Mouse (Mus musculus) spleen, embryonic (tissue): ENCODE data around the gene Msantd2.

Source experiments
- CTCF ChIA-PET: fragments of 350-600 bp; sonication (Branson Sonifier 250); formaldehyde crosslinking; loops from one replicate; lab custom pipeline; 2022; lab: Charles Lee

The Msantd2 gene

DNA sequence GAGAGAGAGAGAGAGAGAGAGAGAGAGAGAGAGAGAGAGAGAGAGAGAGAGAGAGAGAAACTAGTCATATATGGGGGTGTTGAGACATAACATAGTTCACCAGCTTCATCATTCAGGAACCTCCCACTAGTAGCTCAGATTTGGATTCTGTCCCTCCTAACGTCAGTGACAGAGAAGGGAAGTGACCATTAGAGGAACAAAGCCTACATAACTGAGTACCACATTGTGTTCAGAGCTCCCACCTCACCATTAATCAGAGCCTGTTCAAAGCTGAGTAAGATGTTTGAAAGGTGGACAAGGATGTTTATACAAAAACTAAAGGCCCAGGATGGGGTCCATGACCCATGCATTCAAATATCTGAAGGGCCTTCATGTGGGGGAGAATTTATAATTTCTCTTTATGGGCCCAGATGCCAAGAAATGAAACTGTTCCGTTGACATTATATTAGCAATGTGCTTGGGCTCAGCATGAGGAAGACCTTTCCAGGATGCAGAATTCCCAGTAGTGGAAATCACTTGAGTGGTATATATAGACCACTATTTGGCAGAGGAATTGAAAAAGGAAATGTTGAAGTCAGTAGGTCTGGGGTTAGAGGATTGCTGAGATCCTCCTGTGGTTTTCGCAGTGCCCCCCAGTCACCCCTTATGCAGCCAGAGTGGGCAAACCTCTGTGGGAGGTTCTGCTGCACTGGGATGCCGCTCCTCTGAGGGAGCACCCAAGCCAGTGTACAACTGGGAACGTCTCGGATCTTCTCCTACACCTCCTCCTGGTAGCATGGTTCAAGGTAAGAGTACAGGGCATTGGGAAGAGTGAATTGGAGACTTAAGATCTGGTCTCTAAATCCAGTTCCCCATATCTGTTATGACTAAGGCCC lies 51.8 kb downstream of the Msantd2 start:
- CTCF ChIA-PET, result interaction anchor here (0.6 kb wide), 1 partner anchor 147 kb away, joined by 3 read pairs; no protein-coding TSS in a partner anchor

DNA sequence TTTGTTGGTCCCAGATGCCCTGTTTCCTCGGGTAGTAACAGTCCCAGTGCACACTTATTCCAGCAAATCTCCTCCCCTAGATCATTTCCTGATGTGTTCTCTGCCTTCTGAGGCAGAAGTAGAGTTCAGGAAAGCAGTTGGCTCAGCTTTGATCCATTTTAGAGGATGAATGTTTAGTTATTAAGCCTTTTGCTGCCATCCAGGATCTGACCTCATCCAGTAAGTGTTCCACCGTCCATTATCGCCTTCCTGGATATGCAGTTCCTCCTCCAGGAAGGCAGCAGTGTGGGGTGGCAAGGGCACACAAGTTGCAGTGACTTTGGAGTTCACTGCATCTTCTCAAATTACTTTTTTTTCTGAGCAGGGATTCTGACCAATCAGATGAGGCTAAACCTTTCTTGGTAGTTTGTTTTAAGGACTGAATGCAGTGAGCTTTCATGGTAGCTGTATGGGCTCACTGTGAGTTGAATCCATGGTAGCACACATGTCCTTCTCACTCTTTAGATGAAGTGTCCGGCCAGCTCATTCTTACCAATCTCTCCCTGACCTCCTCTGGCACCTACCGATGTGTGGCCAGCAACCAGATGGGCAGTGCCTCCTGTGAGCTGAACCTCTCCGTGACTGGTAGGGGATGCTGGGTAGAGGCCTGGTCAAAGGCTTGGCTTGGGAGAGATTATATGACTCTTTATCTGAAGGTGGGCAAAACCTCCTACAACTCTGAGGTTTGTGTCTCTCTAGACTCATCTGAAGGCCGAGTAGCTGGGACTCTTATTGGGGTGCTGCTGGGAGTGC lies 52.9 kb downstream of the Msantd2 start:
- CTCF ChIA-PET, result no interaction called here

DNA sequence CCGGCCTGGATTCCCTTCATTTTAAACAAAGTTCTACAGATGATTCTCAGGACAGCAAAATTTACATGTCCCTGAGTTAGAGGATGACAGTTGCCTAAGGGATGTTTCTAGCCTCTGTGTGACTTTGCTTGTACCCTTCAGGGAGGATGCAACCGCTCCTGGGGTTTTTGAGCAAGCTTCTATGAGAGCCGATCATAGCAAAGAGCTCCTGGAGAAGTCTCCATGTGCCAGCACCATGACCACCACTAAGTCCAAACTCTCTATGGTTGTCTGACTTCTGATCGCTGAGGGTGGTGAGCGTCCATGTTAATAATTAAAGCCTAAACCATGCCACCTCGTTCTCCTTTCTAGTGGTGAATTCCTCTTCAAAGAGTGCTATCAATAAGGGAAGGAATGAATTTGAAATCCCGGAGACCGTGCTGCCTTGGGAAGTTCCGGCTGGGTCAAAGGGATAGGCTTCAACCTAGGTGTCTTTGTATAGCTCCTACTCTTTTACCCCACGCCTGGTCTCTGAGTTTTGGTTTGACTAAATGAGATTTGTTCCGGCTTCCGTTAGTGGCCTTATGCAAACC lies 54.8 kb downstream of the Msantd2 start:
- CTCF ChIA-PET, result interaction anchor here (0.9 kb wide), 1 partner anchor 14 kb away, joined by 15 read pairs; no protein-coding TSS in a partner anchor

DNA sequence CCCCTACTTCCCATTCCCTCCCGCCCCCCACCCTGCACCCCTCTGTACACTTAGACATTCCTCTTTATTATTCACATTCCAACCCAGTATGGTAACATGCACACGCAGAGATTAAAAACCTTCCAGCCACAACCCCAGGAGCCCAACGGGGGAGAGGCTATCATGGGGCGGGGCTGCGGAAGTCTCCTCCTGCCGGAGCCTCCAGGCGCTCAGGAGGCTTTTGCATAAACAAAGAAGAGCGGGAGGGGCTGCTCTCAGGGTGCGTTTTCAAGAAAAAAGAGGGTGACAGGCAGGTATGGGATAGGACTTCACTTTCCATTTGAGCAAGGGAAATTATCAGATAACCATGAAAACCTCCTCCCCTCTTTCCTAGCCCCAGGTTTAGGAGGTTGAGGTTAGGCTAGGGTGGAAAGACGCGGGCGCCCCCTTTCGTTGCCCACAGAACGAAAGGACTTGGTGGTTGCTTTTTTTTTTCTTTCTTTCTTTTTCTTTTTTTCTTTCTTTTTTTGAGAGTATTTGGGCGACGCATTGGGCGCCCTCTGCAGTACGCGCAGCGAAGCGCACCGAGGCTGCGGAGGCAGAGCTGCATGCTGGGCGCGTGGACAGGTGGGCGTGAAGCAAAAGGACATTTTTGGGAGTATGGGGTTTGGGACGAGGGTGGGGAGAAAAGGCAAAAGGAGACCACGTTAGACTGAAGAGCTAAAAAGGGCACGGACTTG lies 55.5 kb downstream of the Msantd2 start:
- CTCF ChIA-PET, result interaction anchor here (0.7 to 0.9 kb wide), 2 partner anchors 14 to 117 kb away, joined by 4 to 15 read pairs; no protein-coding TSS in a partner anchor

DNA sequence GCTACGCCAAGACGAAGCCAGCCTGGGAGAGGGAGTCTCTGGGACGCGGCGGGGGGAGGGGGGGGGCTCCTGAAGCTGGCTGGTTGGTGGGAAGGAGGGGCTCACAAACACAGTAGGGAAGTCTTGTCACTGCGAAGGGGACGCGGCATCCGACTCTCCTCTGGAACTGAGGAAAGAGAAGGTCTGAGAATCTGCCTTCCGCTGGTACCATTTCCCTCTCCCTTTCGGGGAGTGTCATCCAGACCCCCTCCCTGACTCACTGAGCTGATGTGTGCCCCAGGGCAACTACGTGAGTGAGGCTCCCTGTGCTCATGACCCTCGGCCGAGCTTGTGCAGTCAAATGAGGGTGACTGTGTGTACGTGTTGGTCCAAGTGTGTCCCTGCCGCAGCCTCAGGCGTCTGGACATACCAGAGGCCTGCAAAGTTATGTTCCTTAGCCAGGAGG lies 56.1 kb downstream of the Msantd2 start:
- CTCF ChIA-PET, result interaction anchor here (0.7 kb wide), 1 partner anchor 117 kb away, joined by 4 read pairs; no protein-coding TSS in a partner anchor

DNA sequence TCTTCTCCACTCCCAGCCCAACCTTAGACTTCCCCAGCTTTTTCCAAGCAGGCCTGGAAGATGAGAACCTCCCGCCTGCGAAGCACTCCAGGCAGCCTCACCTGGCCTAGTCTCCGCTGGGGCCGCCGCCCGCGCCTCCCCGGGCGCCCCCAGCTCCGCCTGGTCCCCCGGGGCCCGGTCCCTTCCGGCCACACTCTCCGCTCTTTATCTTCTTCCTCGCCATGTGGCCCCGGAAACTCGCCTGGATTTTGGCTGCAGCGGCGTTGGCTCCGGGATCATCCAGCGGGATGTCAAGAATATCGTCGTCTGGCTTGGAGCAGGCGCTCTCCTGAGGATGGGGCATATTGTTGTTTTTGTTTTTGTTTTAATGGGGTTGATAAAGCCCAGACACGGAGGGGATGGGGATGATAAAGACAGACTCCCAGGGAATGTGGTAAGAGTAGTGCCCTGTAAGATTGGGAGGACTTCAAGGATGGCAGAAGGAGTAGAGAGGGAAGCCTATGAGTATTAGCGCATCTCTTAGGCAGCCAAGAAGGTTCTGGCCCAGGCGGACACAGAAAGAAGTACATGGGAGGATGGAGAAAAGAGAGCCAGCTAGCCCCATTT lies 56.8 kb downstream of the Msantd2 start:
- CTCF ChIA-PET, result no interaction called here

- CTCF ChIA-PET, result no interaction called here
These were observed 57.8 kb downstream of the Msantd2 start for GRCm38 (mm10) chr9:37546889-37547288.

- CTCF ChIA-PET, result no interaction called here
These were observed 61.3 kb downstream of the Msantd2 start for GRCm38 (mm10) chr9:37550435-37550834.

GRCm38 (mm10) chr9:37551751-37552531 lies 62.8 kb downstream of the Msantd2 start:
- CTCF ChIA-PET, result no interaction called here

DNA sequence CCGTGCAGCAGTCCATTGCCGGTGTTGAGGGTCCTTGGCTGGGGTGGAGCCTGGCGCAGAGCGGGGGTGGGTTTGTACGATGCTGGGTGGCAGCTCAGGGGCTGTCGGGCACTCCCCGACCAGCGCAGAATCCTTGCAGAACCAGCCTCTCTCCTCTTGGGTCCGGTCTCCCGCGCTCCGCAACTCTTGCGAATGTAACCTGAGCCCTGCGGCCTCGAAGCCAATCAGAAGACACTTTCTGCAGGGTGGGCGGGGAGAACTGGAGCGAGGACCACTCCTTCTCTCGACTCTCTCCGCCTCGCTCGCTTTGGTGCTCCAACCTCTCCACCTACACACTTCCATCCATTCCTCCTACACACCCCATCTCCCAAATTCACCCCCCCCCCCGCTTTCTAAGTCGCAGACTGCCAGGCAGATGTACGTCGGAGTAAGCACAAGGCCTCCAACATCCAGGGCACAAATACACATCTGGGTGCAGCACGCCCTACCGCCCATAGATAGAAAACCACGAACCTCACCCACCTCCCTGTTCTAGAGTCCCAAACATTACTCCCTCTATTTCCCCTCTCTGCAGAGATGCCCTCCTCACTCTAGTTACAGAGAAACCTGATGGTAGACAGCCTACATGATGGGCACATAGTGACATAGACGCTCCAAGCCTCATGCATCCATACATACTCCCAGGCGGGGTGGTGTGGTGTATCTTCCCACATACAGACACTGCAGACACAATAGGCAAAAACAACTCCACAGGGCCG lies 63.6 kb downstream of the Msantd2 start, which contains the start of gene Nrgn:
Nrgn (minus strand) TSS at position 369 of the 758 bp plus-strand sequence.
- CTCF ChIA-PET, result no interaction called here

DNA sequence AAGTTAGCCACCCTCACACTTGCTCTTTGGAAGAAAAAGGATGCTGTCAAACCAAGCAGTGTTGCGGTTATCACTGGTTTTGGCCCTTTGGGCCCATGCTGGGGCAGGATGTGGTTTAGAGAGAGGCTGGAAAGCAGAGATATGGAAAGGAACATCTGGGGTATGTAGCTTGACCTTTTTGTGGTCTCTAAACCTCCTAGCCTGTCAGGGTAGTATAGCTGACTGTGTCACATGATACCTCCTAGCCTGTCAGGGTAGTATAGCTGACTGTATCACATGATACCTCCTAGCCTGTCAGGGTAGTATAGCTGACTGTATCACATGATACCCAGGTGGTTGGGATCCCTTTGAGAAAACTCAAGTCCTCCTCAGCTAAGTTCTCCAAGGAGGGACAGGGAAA lies 65.2 kb downstream of the Msantd2 start:
- CTCF ChIA-PET, result no interaction called here

GRCm38 (mm10) chr9:37554838-37555748 lies 66.0 kb downstream of the Msantd2 start, which contains the start of gene Siae:
TSS of gene Siae (plus strand) at chr9:37555698.
- CTCF ChIA-PET, result no interaction called here

DNA sequence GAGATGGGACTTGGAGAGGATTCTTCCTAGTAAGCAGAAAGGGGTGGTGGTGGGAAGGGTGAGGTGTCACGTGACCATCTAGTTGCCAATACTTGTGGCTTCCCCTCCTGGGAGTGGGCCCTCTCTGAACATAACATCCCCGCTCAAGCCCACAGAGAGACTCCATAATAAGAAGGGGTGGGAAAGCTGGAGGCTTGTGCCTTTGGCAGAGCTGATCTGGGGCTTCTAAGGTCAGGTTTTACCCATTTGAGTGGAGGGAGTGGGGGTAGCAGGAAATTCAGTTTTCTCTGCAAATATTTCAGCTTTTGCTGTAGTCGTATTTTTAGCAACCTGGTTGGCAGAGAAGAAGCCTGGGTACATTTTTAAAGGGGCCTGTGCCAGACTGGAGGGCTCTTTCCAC lies 67.2 kb downstream of the Msantd2 start:
- CTCF ChIA-PET, result no interaction called here

DNA sequence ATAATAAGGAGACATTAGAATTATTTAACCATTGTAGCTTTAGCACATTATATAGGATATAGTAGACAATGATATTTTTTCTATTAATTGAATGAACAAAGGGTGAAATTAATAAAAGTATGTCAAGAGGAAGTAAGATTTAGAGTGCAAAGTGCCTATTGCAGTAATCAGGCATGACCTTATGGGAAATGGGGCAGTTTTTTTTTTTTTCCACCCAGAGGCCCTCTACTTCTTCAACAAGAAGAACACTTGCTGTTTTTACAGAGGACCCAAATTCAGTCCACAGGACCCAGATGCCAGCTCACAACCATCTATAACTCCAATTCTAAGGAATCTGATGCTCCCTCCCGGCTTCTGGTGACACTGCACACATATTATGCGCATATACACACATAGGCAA lies 71.5 kb downstream of the Msantd2 start:
- CTCF ChIA-PET, result no interaction called here

DNA sequence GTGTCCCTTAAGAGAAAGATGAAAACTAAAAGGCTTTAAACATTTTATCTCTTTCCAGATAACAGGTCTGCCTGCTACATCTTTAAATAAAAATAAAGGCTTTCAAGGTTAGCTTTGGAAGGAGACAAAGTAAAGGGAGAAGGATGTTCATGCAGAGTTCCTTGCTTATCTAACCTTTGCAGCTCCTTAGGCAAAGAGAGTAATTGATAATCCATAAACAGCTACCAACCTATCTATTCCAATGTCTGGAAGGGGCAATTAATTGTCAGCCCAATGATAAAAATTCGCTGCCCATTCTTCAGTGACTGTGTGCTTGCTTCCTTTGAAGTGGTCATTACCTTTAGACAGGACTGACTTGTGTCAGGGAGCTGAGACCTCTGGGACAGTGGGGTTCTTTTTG lies 74.7 kb downstream of the Msantd2 start:
- CTCF ChIA-PET, result no interaction called here

- CTCF ChIA-PET, result no interaction called here
These were observed 77.9 kb downstream of the Msantd2 start for GRCm38 (mm10) chr9:37567019-37567418.

GRCm38 (mm10) chr9:37567454-37567853 lies 78.3 kb downstream of the Msantd2 start:
- CTCF ChIA-PET, result no interaction called here
